Mouse (Mus musculus): ENCODE measurements around the gene Zfp583.
"Not testable (repeated sequence)": the region's sequence is repeated elsewhere in the genome, so short reads cannot be mapped to it uniquely, and the experiment has no call there.

The Zfp583 gene

GRCm38 (mm10) chr7:6331233-6331956, at the start of gene Zfp583:
Zfp583 (minus strand) TSS chr7:6331285.
- in situ Hi-C loops (cut with MboI, MseI), result loop anchor here (5.0 kb wide), 1 partner anchor 41 kb away; no protein-coding TSS in a partner anchor

- in situ Hi-C loops (cut with MboI, MseI), result loop anchor here (25.0 kb wide), 1 partner anchor 1291 kb away; the partner anchor contains the start of gene Epn1
Observed at GRCm38 (mm10) chr7:6378441-6378840, 47.4 kb upstream of the Zfp583 start.

- in situ Hi-C loops (cut with MboI, MseI), result loop anchor here (5.0 to 25.0 kb wide), 3 partner anchors 41 to 914 kb away; partner anchors contain the start of genes Gm45844, Peg3, Usp29 and Zfp583
Observed at GRCm38 (mm10) chr7:6372993-6373392, 41.9 kb upstream of the Zfp583 start.

GRCm38 (mm10) chr7:6369460-6369859, 38.4 kb upstream of the Zfp583 start:
- in situ Hi-C loops (cut with MboI, MseI), result loop anchor here (25.0 kb wide), 2 partner anchors 368 to 918 kb away; partner anchors contain the start of genes Gm45844, Peg3 and Usp29

GRCm38 (mm10) chr7:6368146-6368545, 37.1 kb upstream of the Zfp583 start:
- in situ Hi-C loops (cut with MboI, MseI), result loop anchor here (25.0 kb wide), 2 partner anchors 369 to 919 kb away; partner anchors contain the start of genes Gm45844, Peg3 and Usp29

GRCm38 (mm10) chr7:6367185-6367584, 36.1 kb upstream of the Zfp583 start:
- in situ Hi-C loops (cut with MboI, MseI), result loop anchor here (25.0 kb wide), 2 partner anchors 370 to 920 kb away; partner anchors contain the start of genes Gm45844, Peg3 and Usp29

- in situ Hi-C loops (cut with MboI, MseI), result loop anchor here (5.0 to 25.0 kb wide), 3 partner anchors 373 to 923 kb away; partner anchors contain the start of genes Gm45844, Peg3 and Usp29
Observed at GRCm38 (mm10) chr7:6364761-6365160, 33.7 kb upstream of the Zfp583 start.

GRCm38 (mm10) chr7:6363047-6363488, 32.0 kb upstream of the Zfp583 start, which contains the start of gene Zfp78:
Zfp78 (plus strand) TSS chr7:6363280.
- in situ Hi-C loops (cut with MboI, MseI), result loop anchor here (5.0 to 25.0 kb wide), 3 partner anchors 374 to 924 kb away; partner anchors contain the start of genes Gm45844, Peg3 and Usp29

GRCm38 (mm10) chr7:6362268-6363046, 31.4 kb upstream of the Zfp583 start:
- in situ Hi-C loops (cut with MboI, MseI), result loop anchor here (5.0 to 25.0 kb wide), 3 partner anchors 375 to 925 kb away; partner anchors contain the start of genes Gm45844, Peg3 and Usp29

GRCm38 (mm10) chr7:6361756-6362155, 30.7 kb upstream of the Zfp583 start:
- in situ Hi-C loops (cut with MboI, MseI), result loop anchor here (5.0 to 25.0 kb wide), 3 partner anchors 376 to 926 kb away; partner anchors contain the start of genes Gm45844, Peg3 and Usp29

GRCm38 (mm10) chr7:6360477-6361060, 29.5 kb upstream of the Zfp583 start:
- in situ Hi-C loops (cut with MboI, MseI), result loop anchor here (5.0 to 25.0 kb wide), 3 partner anchors 377 to 927 kb away; partner anchors contain the start of genes Gm45844, Peg3 and Usp29

- in situ Hi-C loops (cut with MboI, MseI), result loop anchor here (5.0 to 25.0 kb wide), 4 partner anchors 73 to 928 kb away; partner anchors contain the start of genes Gm45844, Peg3 and Usp29
Observed at GRCm38 (mm10) chr7:6358937-6359590, 28.0 kb upstream of the Zfp583 start.

GRCm38 (mm10) chr7:6358121-6358520, 27.0 kb upstream of the Zfp583 start:
- in situ Hi-C loops (cut with MboI, MseI), result loop anchor here (5.0 to 25.0 kb wide), 4 partner anchors 74 to 929 kb away; partner anchors contain the start of genes Gm45844, Peg3 and Usp29

- in situ Hi-C loops (cut with MboI, MseI), result no loop called here
Observed at GRCm38 (mm10) chr7:6344124-6344523, 13.0 kb upstream of the Zfp583 start.

GRCm38 (mm10) chr7:6343501-6344071, 12.5 kb upstream of the Zfp583 start, which contains the start of gene Gm3854:
Gm3854 (plus strand) TSS chr7:6343759.
- in situ Hi-C loops (cut with MboI, MseI), result no loop called here

GRCm38 (mm10) chr7:6339865-6340264, 8.8 kb upstream of the Zfp583 start:
- in situ Hi-C loops (cut with MboI, MseI), result no loop called here

- in situ Hi-C loops (cut with MboI, MseI), result loop anchor here (5.0 kb wide), 1 partner anchor 42 kb away; no protein-coding TSS in a partner anchor
Observed at GRCm38 (mm10) chr7:6330458-6331232, 440 bp downstream of the Zfp583 start.

- in situ Hi-C loops (cut with MboI, MseI), result not testable (repeated sequence)
Observed at GRCm38 (mm10) chr7:6300796-6301195, 30.3 kb downstream of the Zfp583 start.

- in situ Hi-C loops (cut with MboI, MseI), result loop anchor here (5.0 kb wide), 1 partner anchor 144 kb away; no protein-coding TSS in a partner anchor
Observed at GRCm38 (mm10) chr7:6291121-6291520, 40.0 kb downstream of the Zfp583 start.
